Mouse (Mus musculus): ENCODE results near the gene Zscan20. TPM values are rescaled to one million over a fixed set of nuclear protein-coding genes. Genes with fewer than 3 reads are reported as not detected.

The Zscan20 gene
- polyA plus RNA-seq, 1 experiment from 2014 or later = 4.5 TPM

GRCm38 (mm10) chr4:128606586-128606985 lies 3.3 kb downstream of the Zscan20 start:
- H3K36me3 ChIP-seq (ENCODE audit: control insufficient read depth, insufficient read depth, low read length) = peaks cover 4% of the 10 kb centered on the region; the same call in 1 of the 2 replicates
- no peak overlapping the region for H3K4me2 ChIP-seq (ENCODE audit: low read depth)
- no peak overlapping the region for H3K4me3 ChIP-seq (ENCODE audit: low read depth, low read length)
- no peak for DNase-seq (ENCODE audit: low spot score)
- no peaks in the 10 kb centered on the region for H3K4me1 ChIP-seq (ENCODE audit: control insufficient read depth, insufficient read depth, low read length)
- WGBS = 94% methylated on average over 7 of the region's 7 CpGs
- no peak overlapping the region for H3K9ac ChIP-seq (ENCODE audit: low read length)
- H3K27ac ChIP-seq (ENCODE audit: low read depth, low read length) = no peak overlapping the region
- ATAC-seq (ENCODE audit: insufficient read depth, low FRiP score, low TSS enrichment) = no peak
- no peaks in the 10 kb centered on the region for H3K27me3 ChIP-seq (ENCODE audit: control insufficient read depth, insufficient read depth, low read length)
- no peaks in the 10 kb centered on the region for H3K9me3 ChIP-seq (ENCODE audit: control insufficient read depth, low read length)

- peaks cover 4% of the 10 kb centered on the region; the same call in 1 of the 2 replicates for H3K36me3 ChIP-seq (ENCODE audit: control insufficient read depth, insufficient read depth, low read length)
- WGBS = 75% methylated on average over 12 of the region's 12 CpGs
- H3K4me1 ChIP-seq (ENCODE audit: control insufficient read depth, insufficient read depth, low read length) = no peaks in the 10 kb centered on the region
Measured at GRCm38 (mm10) chr4:128597801-128598560, 11.9 kb downstream of the Zscan20 start.

DNA sequence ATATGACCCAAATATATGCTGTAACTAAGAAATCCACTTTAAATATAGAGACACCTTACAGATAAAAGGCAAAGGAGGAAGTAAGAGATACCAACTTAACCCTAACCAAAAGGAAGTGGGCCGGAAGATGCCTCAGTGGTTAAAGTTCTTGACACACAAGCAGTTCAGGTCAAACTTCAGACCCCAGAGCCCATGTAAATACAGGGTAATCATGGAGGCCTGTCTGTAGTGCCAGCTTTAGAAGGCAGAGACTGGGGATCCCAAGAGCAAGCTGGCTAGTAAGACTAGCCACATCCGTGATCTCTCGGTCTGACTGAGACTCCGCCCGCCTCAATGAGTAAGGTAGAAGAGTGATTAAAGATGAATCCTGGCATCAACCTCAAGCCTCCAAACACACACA lies 15.8 kb downstream of the Zscan20 start:
- H3K9ac ChIP-seq (ENCODE audit: low read length) = no peak overlapping the region
- no peak for ATAC-seq (ENCODE audit: insufficient read depth, low FRiP score, low TSS enrichment)
- no peak overlapping the region for H3K27ac ChIP-seq (ENCODE audit: low read depth, low read length)
- no peak overlapping the region for H3K4me3 ChIP-seq (ENCODE audit: low read depth, low read length)
- no peak overlapping the region for H3K4me2 ChIP-seq (ENCODE audit: low read depth)
- WGBS = 98% methylated on average over 5 of the region's 5 CpGs
- H3K4me1 ChIP-seq (ENCODE audit: control insufficient read depth, insufficient read depth, low read length) = no peaks in the 10 kb centered on the region
- DNase-seq (ENCODE audit: low spot score) = no peak
- H3K27me3 ChIP-seq (ENCODE audit: control insufficient read depth, insufficient read depth, low read length) = no peaks in the 10 kb centered on the region
- H3K36me3 ChIP-seq (ENCODE audit: control insufficient read depth, insufficient read depth, low read length) = peaks cover 9% of the 10 kb centered on the region
- no peaks in the 10 kb centered on the region for H3K9me3 ChIP-seq (ENCODE audit: control insufficient read depth, low read length)

More at GRCm38 (mm10) chr4:128597801-128598560, 11.9 kb downstream of the Zscan20 start:
- Histone ChIP-seq H3K9me3 (ENCODE audit: control insufficient read depth, low read length) (no peaks in the 10 kb centered on the region), H3K4me2 (ENCODE audit: low read depth) (no peak overlapping the region), H3K9ac (ENCODE audit: low read length) (no peak overlapping the region), H3K4me3 (ENCODE audit: low read depth, low read length) (no peak overlapping the region), H3K27ac (ENCODE audit: low read depth, low read length) (no peak overlapping the region), H3K27me3 (ENCODE audit: control insufficient read depth, insufficient read depth, low read length) (no peaks in the 10 kb centered on the region)
- no peak for DNase-seq (ENCODE audit: low spot score)
- no peak for ATAC-seq (ENCODE audit: insufficient read depth, low FRiP score, low TSS enrichment)

DNA sequence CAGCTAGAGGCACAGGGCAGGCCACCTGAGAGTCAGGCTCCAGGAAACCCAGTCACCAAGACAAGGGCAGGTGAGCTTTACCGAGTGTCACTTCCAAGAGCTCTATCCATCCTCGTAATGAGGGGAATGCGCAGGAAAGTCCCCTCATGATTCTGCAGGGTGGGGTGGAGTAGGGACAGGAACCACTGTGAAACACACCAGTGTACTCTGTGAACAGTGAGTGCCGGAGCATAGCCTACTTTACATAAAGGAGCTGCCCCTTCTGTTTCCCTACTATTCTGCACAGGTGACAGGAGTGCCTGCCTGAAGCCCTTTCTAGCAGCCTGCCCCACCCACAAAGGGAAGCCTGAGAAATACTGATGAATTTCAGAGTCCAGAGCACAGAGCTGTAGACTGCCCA lies 16.6 kb downstream of the Zscan20 start:
- 94% methylated on average over 4 of the region's 4 CpGs for WGBS
- H3K4me2 ChIP-seq (ENCODE audit: low read depth) = no peak overlapping the region
- no peaks in the 10 kb centered on the region for H3K4me1 ChIP-seq (ENCODE audit: control insufficient read depth, insufficient read depth, low read length)
- no peaks in the 10 kb centered on the region for H3K9me3 ChIP-seq (ENCODE audit: control insufficient read depth, low read length)
- ATAC-seq (ENCODE audit: insufficient read depth, low FRiP score, low TSS enrichment) (no peak), DNase-seq (ENCODE audit: low spot score) (no peak)
- no peak overlapping the region for H3K4me3 ChIP-seq (ENCODE audit: low read depth, low read length)
- peaks cover 10% of the 10 kb centered on the region for H3K36me3 ChIP-seq (ENCODE audit: control insufficient read depth, insufficient read depth, low read length)
- H3K27me3 ChIP-seq (ENCODE audit: control insufficient read depth, insufficient read depth, low read length) = no peaks in the 10 kb centered on the region
- H3K9ac ChIP-seq (ENCODE audit: low read length) = no peak overlapping the region
- H3K27ac ChIP-seq (ENCODE audit: low read depth, low read length) = no peak overlapping the region

DNA sequence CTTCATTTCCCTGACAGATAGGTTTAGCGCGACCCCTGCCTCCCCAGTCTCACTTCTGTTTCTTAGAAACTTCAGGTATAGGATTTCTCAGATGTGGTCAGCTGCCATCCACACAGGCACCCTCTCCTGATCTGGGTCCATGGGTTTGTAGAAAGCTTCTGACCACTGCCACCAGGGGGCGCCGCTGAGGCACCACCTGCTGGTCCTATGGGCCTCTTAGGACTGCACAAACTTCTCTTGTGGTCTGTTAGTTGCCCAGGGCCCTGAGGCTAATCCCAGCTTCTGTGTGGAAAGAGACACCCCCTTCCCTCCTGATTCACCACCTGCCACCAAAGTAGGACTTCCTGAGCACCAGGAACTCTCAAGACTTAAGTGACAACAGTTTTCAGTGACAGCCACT lies 30.7 kb downstream of the Zscan20 start:
- Histone ChIP-seq H3K27me3 (ENCODE audit: control insufficient read depth, insufficient read depth, low read length) (no peaks in the 10 kb centered on the region), H3K36me3 (ENCODE audit: control insufficient read depth, insufficient read depth, low read length) (peaks cover 24% of the 10 kb centered on the region), H3K4me2 (ENCODE audit: low read depth) (no peak overlapping the region), H3K27ac (ENCODE audit: low read depth, low read length) (no peak overlapping the region), H3K9ac (ENCODE audit: low read length) (no peak overlapping the region), H3K4me3 (ENCODE audit: low read depth, low read length) (no peak overlapping the region), H3K4me1 (ENCODE audit: control insufficient read depth, insufficient read depth, low read length) (no peaks in the 10 kb centered on the region), H3K9me3 (ENCODE audit: control insufficient read depth, low read length) (peaks cover 30% of the 10 kb centered on the region)
- DNase-seq (ENCODE audit: low spot score) (no peak), ATAC-seq (ENCODE audit: insufficient read depth, low FRiP score, low TSS enrichment) (no peak)
- WGBS = 57% methylated on average over 4 of the region's 4 CpGs

- H3K27me3 ChIP-seq (ENCODE audit: control insufficient read depth, insufficient read depth, low read length) = no peaks in the 10 kb centered on the region
- H3K4me1 ChIP-seq (ENCODE audit: control insufficient read depth, insufficient read depth, low read length) = no peaks in the 10 kb centered on the region
- 94% methylated on average over 4 of the region's 4 CpGs for WGBS
- peaks cover 9% of the 10 kb centered on the region for H3K36me3 ChIP-seq (ENCODE audit: control insufficient read depth, insufficient read depth, low read length)
- H3K9me3 ChIP-seq (ENCODE audit: control insufficient read depth, low read length) = peaks cover 8% of the 10 kb centered on the region
- H3K9ac ChIP-seq (ENCODE audit: low read length) = no peak overlapping the region
- ATAC-seq (ENCODE audit: insufficient read depth, low FRiP score, low TSS enrichment) (no peak), DNase-seq (ENCODE audit: low spot score) (no peak)
- no peak overlapping the region for H3K4me2 ChIP-seq (ENCODE audit: low read depth)
- no peak overlapping the region for H3K27ac ChIP-seq (ENCODE audit: low read depth, low read length)
- no peak overlapping the region for H3K4me3 ChIP-seq (ENCODE audit: low read depth, low read length)
Measured at GRCm38 (mm10) chr4:128575811-128576210, 34.1 kb downstream of the Zscan20 start.

GRCm38 (mm10) chr4:128560327-128560726 lies 49.6 kb downstream of the Zscan20 start:
- H3K36me3 ChIP-seq (ENCODE audit: control insufficient read depth, insufficient read depth, low read length) = no peaks in the 10 kb centered on the region
- no peaks in the 10 kb centered on the region for H3K9me3 ChIP-seq (ENCODE audit: control insufficient read depth, low read length)
- ATAC-seq (ENCODE audit: insufficient read depth, low FRiP score, low TSS enrichment) (no peak), DNase-seq (ENCODE audit: low spot score) (no peak)
- no peak overlapping the region for H3K4me3 ChIP-seq (ENCODE audit: low read depth, low read length)
- no peak overlapping the region for H3K4me2 ChIP-seq (ENCODE audit: low read depth)
- H3K4me1 ChIP-seq (ENCODE audit: control insufficient read depth, insufficient read depth, low read length) = no peaks in the 10 kb centered on the region
- H3K27me3 ChIP-seq (ENCODE audit: control insufficient read depth, insufficient read depth, low read length) = no peaks in the 10 kb centered on the region
- H3K27ac ChIP-seq (ENCODE audit: low read depth, low read length) = no peak overlapping the region
- 88% methylated on average over 3 of the region's 3 CpGs for WGBS
- H3K9ac ChIP-seq (ENCODE audit: low read length) = no peak overlapping the region

DNA sequence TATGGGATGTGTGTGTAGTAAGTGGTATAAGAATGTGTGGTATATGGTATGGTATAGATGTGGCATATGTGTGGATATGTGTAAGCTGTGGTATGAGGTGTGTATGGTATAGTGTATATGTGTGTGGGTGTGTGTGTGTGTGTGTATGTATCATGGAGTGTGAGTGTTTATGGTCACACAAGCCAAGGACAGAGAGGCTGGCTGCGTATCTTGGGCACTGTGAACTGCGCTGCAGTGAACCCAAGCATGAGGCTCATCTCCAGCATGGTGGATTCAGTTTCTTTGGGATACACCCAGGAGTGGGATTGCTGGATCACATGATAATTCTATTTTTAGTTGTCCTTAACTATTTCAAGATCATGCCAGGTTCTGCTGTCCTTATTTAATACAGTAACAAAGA lies 55.7 kb downstream of the Zscan20 start:
- Histone ChIP-seq H3K9ac (ENCODE audit: low read length) (no peak overlapping the region), H3K27me3 (ENCODE audit: control insufficient read depth, insufficient read depth, low read length) (no peaks in the 10 kb centered on the region), H3K36me3 (ENCODE audit: control insufficient read depth, insufficient read depth, low read length) (no peaks in the 10 kb centered on the region), H3K27ac (ENCODE audit: low read depth, low read length) (no peak overlapping the region), H3K4me3 (ENCODE audit: low read depth, low read length) (no peak overlapping the region), H3K9me3 (ENCODE audit: control insufficient read depth, low read length) (no peaks in the 10 kb centered on the region), H3K4me2 (ENCODE audit: low read depth) (no peak overlapping the region), H3K4me1 (ENCODE audit: control insufficient read depth, insufficient read depth, low read length) (no peaks in the 10 kb centered on the region)
- ATAC-seq (ENCODE audit: insufficient read depth, low FRiP score, low TSS enrichment) (no peak), DNase-seq (ENCODE audit: low spot score) (no peak)
- 97% methylated on average over 2 of the region's 2 CpGs for WGBS

GRCm38 (mm10) chr4:128550756-128551155 lies 59.1 kb downstream of the Zscan20 start:
- no peak overlapping the region for H3K27ac ChIP-seq (ENCODE audit: low read depth, low read length)
- H3K36me3 ChIP-seq (ENCODE audit: control insufficient read depth, insufficient read depth, low read length) = no peaks in the 10 kb centered on the region
- H3K27me3 ChIP-seq (ENCODE audit: control insufficient read depth, insufficient read depth, low read length) = no peaks in the 10 kb centered on the region
- no peaks in the 10 kb centered on the region for H3K9me3 ChIP-seq (ENCODE audit: control insufficient read depth, low read length)
- H3K4me3 ChIP-seq (ENCODE audit: low read depth, low read length) = no peak overlapping the region
- H3K4me1 ChIP-seq (ENCODE audit: control insufficient read depth, insufficient read depth, low read length) = no peaks in the 10 kb centered on the region
- ATAC-seq (ENCODE audit: insufficient read depth, low FRiP score, low TSS enrichment) (no peak), DNase-seq (ENCODE audit: low spot score) (no peak)
- H3K4me2 ChIP-seq (ENCODE audit: low read depth) = no peak overlapping the region
- WGBS = 93% methylated on average over 6 of the region's 6 CpGs
- no peak overlapping the region for H3K9ac ChIP-seq (ENCODE audit: low read length)

All from neural tube, embryonic 11.5 days (tissue).